ENCODE assay signal across 11 mouse cellular contexts in the genomic region with DNA sequence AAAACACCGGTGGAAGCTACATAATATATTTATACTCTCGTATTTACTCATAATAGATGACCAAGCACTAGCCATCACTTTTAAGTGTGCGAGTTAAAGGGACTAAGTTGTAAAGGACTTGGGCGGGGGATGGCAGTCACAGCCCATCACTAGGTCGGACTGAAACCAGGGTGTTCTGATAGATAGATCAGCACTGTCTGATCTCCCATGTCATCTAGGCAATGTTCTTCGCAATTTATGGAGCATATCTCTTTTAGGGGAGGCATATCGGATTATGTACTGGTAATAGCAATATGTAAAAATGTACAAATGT. TPM values are rescaled to one million over a fixed set of nuclear protein-coding genes. Genes with fewer than 3 reads are reported as not detected.
DNase-seq lines count a peak whose midpoint lies in the region; ATAC-seq and TF ChIP-seq lines count a peak whose summit lies in the region.
"Had no signal": no experiment of that assay in that cellular context is flagged by ENCODE, and none has a peak within 500 bp of the region (broad histone marks: within the 10 kb centered on the region; RNA-seq: fewer than 3 reads in every experiment).

No protein-coding gene starts in this region.

- H3K4me2 ChIP-seq in embryonic facial prominence, embryonic 11.5 days (ENCODE audit: low read depth, low read length), result peak overlapping the region; percentile 86
- H3K4me2 ChIP-seq in hindbrain, embryonic 16.5 days (ENCODE audit: low read length), result peak overlapping the region; percentile 67
- H3K4me2 ChIP-seq in myocyte (ENCODE audit: low read depth), result peak overlapping the region; percentile 95

- no peaks in the 10 kb centered on the region for H3K79me2 ChIP-seq in myocyte (ENCODE audit: control insufficient read depth, insufficient read depth)

- no peak for TF ChIP-seq POLR2A in myocyte (IDR thresholded peaks at IDR 0.05; ENCODE audit: insufficient read length, low read depth)

- no peak overlapping the region for H3ac ChIP-seq in myocyte (ENCODE audit: control insufficient read depth, insufficient read length)

- H3K36me3 ChIP-seq in embryonic facial prominence, embryonic 11.5 days (replicated peaks; ENCODE audit: control insufficient read depth, insufficient read depth, low read depth, low read length), result no peaks in the 10 kb centered on the region
- H3K36me3 ChIP-seq in hindbrain, embryonic 16.5 days (ENCODE audit: control insufficient read depth, insufficient read depth, low read length), result no peaks in the 10 kb centered on the region
- no peaks in the 10 kb centered on the region for H3K36me3 ChIP-seq in myocyte (ENCODE audit: control insufficient read depth, insufficient read depth)

- no peaks in the 10 kb centered on the region for H3K27me3 ChIP-seq in embryonic facial prominence, embryonic 11.5 days (ENCODE audit: control insufficient read depth, insufficient read depth, low read length)
- no peaks in the 10 kb centered on the region for H3K27me3 ChIP-seq in hindbrain, embryonic 16.5 days (replicated peaks; ENCODE audit: control insufficient read depth, insufficient read depth, low read length)
- H3K27me3 ChIP-seq in myocyte (ENCODE audit: control insufficient read depth, insufficient read depth, insufficient read length), result no peaks in the 10 kb centered on the region

- peak overlapping the region; percentile 54 for H3K4me3 ChIP-seq in embryonic facial prominence, embryonic 11.5 days (ENCODE audit: low read depth, low read length)
- peak overlapping the region; percentile 65 for H3K4me3 ChIP-seq in hindbrain, embryonic 16.5 days (ENCODE audit: low read length)
- H3K4me3 ChIP-seq in myocyte, result peak overlapping the region; percentile 41

- no peaks in the 10 kb centered on the region for H3K9me3 ChIP-seq in embryonic facial prominence, embryonic 11.5 days (replicated peaks; ENCODE audit: control insufficient read depth, low read length)
- H3K9me3 ChIP-seq in hindbrain, embryonic 16.5 days (ENCODE audit: control insufficient read depth, low read length), result no peaks in the 10 kb centered on the region

- no peaks in the 10 kb centered on the region for H3K4me1 ChIP-seq in embryonic facial prominence, embryonic 11.5 days (ENCODE audit: control insufficient read depth, insufficient read depth, low read length)
- peaks cover 2% of the 10 kb centered on the region for H3K4me1 ChIP-seq in hindbrain, embryonic 16.5 days (ENCODE audit: control insufficient read depth, insufficient read depth, low read depth, low read length)

- 23% methylated on average over 7 of the region's 7 CpGs for WGBS in embryonic facial prominence, embryonic 11.5 days
- WGBS in hindbrain, embryonic 16.5 days, result 18% methylated on average over 7 of the region's 7 CpGs

- peak overlapping the region; percentile 68; the same call in 1 of the 2 replicates for H3K9ac ChIP-seq in embryonic facial prominence, embryonic 11.5 days (replicated peaks; ENCODE audit: low read length)
- H3K9ac ChIP-seq in hindbrain, embryonic 16.5 days (ENCODE audit: low read depth, low read length), result peak overlapping the region; percentile 71; the same call in 1 of the 2 replicates

- ATAC-seq in embryonic facial prominence, embryonic 11.5 days (replicated peaks; ENCODE audit: insufficient number of reproducible peaks, low FRiP score, low TSS enrichment, low read depth), result 0 out of 2 replicates have a peak, but pooled peaks have one; percentile 22
- peak; percentile 22; the same call in 1 of the 2 replicates for ATAC-seq in hindbrain, embryonic 16.5 days
- ATAC-seq in CD4-positive, CD25-positive, alpha-beta regulatory T cell, adult 4 months, result no peak

- H3K27ac ChIP-seq in embryonic facial prominence, embryonic 11.5 days (replicated peaks; ENCODE audit: low read depth, low read length), result no peak overlapping the region
- no peak overlapping the region for H3K27ac ChIP-seq in hindbrain, embryonic 16.5 days (ENCODE audit: low read depth, low read length)

- DNase-seq in kidney, adult 9 months, result peak; percentile 44
- DNase-seq in kidney, postnatal 25 days, result no peak
- DNase-seq in embryonic facial prominence, embryonic 11.5 days (ENCODE audit: low spot score), result no peak
- DNase-seq in cerebellum, adult 9-11 months, result no peak
- no peak for DNase-seq in left cerebral cortex, adult 18-20 months (ENCODE audit: low spot score in 2 of 2)
- DNase-seq: cerebellum, adult 11 months; layer of hippocampus, adult 9-11 months had no signal

TF ChIP-seq in myocyte, 11 proteins besides CTCF, POLR2A, EP300 and RAD21:
- TF ChIP-seq MAX (IDR thresholded peaks at IDR 0.05; ENCODE audit: low read depth) (no peak), MYOD1 (IDR thresholded peaks at IDR 0.05; ENCODE audit: control insufficient read depth in 1 of 3, insufficient read length in 2 of 3, low read depth in 2 of 3) (no peak), TCF3 (IDR thresholded peaks at IDR 0.05; ENCODE audit: insufficient read length, low read depth) (no peak)
TF ChIP-seq in myocyte: peak in this region for 0.

RNA-seq across cellular contexts. Expression of gene Sema3c, which starts 1.1 kb away (rescaled TPM):
- 16.8 and 19.3 TPM in 2 replicates for polyA plus RNA-seq in embryonic facial prominence, embryonic 11.5 days (2014; fragmentation: Nextera tagmentation; extraction: Ambion mirVana)
- 13.3 and 19.0 TPM in 2 replicates for polyA plus RNA-seq in hindbrain, embryonic 16.5 days (2015; fragmentation: Nextera tagmentation; extraction: Ambion mirVana)
- polyA plus RNA-seq in myocyte (2012; fragmentation: generic; extraction: Trizol), result 2.2 TPM
- polyA plus RNA-seq in CD4-positive, CD25-positive, alpha-beta regulatory T cell, adult 4 months (2017; shearing (Covaris generic)), result not detected
- total RNA-seq in left cerebral cortex, adult 18-20 months (2021), result 10 to 100 TPM; 15.9 to 16.0 TPM
- total RNA-seq: MEL had no signal
